In the genomic region with DNA sequence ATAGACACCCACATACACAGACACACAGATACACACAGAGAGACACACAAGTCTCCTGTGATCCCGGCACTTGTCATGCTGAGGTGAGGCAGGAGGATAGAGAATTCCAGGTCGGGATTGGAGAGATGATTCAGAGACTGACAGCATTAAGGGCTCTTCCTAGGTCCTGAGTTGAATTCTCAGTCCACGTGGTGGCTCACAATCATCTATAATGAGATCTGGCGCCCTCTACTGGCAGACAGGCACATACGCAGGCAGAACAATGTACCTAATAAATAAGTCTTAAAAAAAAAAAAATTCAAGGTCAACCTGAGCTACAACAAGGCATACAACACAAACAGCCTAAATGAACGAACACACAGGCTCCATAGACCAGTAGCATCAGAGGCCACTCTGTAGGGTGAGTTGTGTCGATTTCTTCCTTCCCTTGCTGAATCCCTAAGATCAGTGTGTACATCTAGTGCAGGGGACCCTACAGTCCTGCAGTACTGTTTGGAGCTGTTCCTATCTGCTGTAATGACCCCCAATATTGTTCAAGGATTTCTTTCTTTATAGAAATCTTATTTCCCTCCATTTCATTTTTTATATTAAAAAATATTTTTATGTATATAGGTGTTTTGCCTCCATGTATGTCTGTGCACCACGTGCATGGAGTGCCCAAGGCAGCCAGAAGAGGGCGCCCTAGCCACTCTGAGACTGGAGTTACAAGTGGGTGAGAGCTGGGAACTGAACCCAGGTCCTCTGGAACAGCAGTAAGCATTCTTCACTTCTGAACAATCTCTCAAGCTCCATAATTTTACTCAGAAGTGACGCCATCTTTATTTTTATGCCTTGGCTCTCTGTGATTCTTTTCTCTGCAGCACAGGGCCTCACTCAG, we compare ENCODE assay signal across 9 mouse cellular contexts. TPM values are rescaled to one million over a fixed set of nuclear protein-coding genes. Genes with fewer than 3 reads are reported as not detected.
DNase-seq lines count a peak whose midpoint lies in the region; ATAC-seq and TF ChIP-seq lines count a peak whose summit lies in the region.
"Had no signal": no experiment of that assay in that cellular context is flagged by ENCODE, and none has a peak within 500 bp of the region (broad histone marks: within the 10 kb centered on the region; RNA-seq: fewer than 3 reads in every experiment).

No protein-coding gene starts in this region.

- in situ Hi-C loops in Patski (cut with MboI; ENCODE audit: low pct_unique_long_range_greater_than_20kb) = no loop called here

- H3K36me3 ChIP-seq in liver, embryonic 12.5 days = no peaks in the 10 kb centered on the region
- H3K36me3 ChIP-seq in liver, embryonic 13.5 days = no peaks in the 10 kb centered on the region
- H3K36me3 ChIP-seq in neural tube, embryonic 13.5 days = no peaks in the 10 kb centered on the region
- H3K36me3 ChIP-seq: heart, embryonic 13.5 days had no signal

- CTCF ChIA-PET in Patski (lab: Charles Lee) = interaction anchor here (0.7 to 3.8 kb wide), 11 partner anchors 9 to 26 kb away, joined by 3 to 23 read pairs (median 5); no protein-coding TSS in a partner anchor

- H3K4me3 ChIP-seq in liver, embryonic 12.5 days = no peak overlapping the region
- H3K4me3 ChIP-seq in liver, embryonic 13.5 days (replicated peaks) = no peak overlapping the region
- no peak overlapping the region for H3K4me3 ChIP-seq in neural tube, embryonic 13.5 days
- H3K4me3 ChIP-seq: heart, embryonic 13.5 days had no signal

- no peaks in the 10 kb centered on the region for H3K9me3 ChIP-seq in liver, embryonic 12.5 days (replicated peaks)
- no peaks in the 10 kb centered on the region for H3K9me3 ChIP-seq in liver, embryonic 13.5 days (replicated peaks)
- H3K9me3 ChIP-seq in neural tube, embryonic 13.5 days = no peaks in the 10 kb centered on the region
- H3K9me3 ChIP-seq: heart, embryonic 13.5 days had no signal

- POLR2A ChIA-PET in Patski (lab: Charles Lee) = no interaction called here

- no peak overlapping the region for H3K9ac ChIP-seq in liver, embryonic 12.5 days
- H3K9ac ChIP-seq in liver, embryonic 13.5 days = no peak overlapping the region
- no peak overlapping the region for H3K9ac ChIP-seq in neural tube, embryonic 13.5 days
- H3K9ac ChIP-seq: heart, embryonic 13.5 days had no signal

- ATAC-seq in liver, embryonic 12.5 days = no peak
- ATAC-seq in Patski = peak; percentile 71
- 0 out of 2 replicates have a peak, but pooled peaks have one; percentile 29 for ATAC-seq in liver, embryonic 13.5 days (ENCODE audit: low read depth)
- peak; percentile 50; the same call in 1 of the 2 replicates for ATAC-seq in neural tube, embryonic 13.5 days (ENCODE audit: low read depth)

- DNase-seq in liver (peak; percentile 65), Patski (ENCODE audit: low read depth, low spot score) (no peak)
- peak; percentile 46 for DNase-seq in cerebellum, adult 9-11 months
- peak; percentile 53 to 76 for DNase-seq in heart, postnatal 14 days
- peak; percentile 59 for DNase-seq in liver, embryonic 13.5 days
- DNase-seq in urinary bladder, postnatal 4 days (ENCODE audit: low spot score in 2 of 2) = no peak

- intact Hi-C loops in heart, postnatal 14 days (cut with DNase I) = no loop called here

- peaks cover 19% of the 10 kb centered on the region; the same call in 1 of the 2 replicates for H3K27me3 ChIP-seq in liver, embryonic 12.5 days (replicated peaks)
- H3K27me3 ChIP-seq in Patski = peaks cover 22% of the 10 kb centered on the region
- 0 out of 2 replicates have a peak, but pooled peaks cover 2% of the 10 kb centered on the region for H3K27me3 ChIP-seq in liver, embryonic 13.5 days
- H3K27me3 ChIP-seq in neural tube, embryonic 13.5 days = 0 out of 2 replicates have a peak, but pooled peaks cover 3% of the 10 kb centered on the region

- no peak overlapping the region for H3K4me2 ChIP-seq in liver, embryonic 12.5 days
- H3K4me2 ChIP-seq in liver, embryonic 13.5 days = no peak overlapping the region
- H3K4me2 ChIP-seq in neural tube, embryonic 13.5 days = no peak overlapping the region
- H3K4me2 ChIP-seq: heart, embryonic 13.5 days had no signal

- H3K4me1 ChIP-seq in liver, embryonic 12.5 days = no peaks in the 10 kb centered on the region
- no peaks in the 10 kb centered on the region for H3K4me1 ChIP-seq in liver, embryonic 13.5 days (replicated peaks)
- no peaks in the 10 kb centered on the region for H3K4me1 ChIP-seq in neural tube, embryonic 13.5 days (replicated peaks)
- H3K4me1 ChIP-seq: heart, embryonic 13.5 days had no signal

- TF ChIP-seq CTCF in Patski (IDR thresholded peaks at IDR 0.05) = peak; percentile 79

- no peak overlapping the region for H3K27ac ChIP-seq in liver, embryonic 12.5 days
- no peak overlapping the region for H3K27ac ChIP-seq in liver, embryonic 13.5 days
- no peak overlapping the region for H3K27ac ChIP-seq in neural tube, embryonic 13.5 days (replicated peaks)
- H3K27ac ChIP-seq: heart, embryonic 13.5 days had no signal

- WGBS in liver, embryonic 12.5 days (ENCODE audit: insufficient replicate concordance) = 28% methylated on average over 10 of the region's 10 CpGs
- 29% methylated on average over 10 of the region's 10 CpGs for WGBS in liver, embryonic 13.5 days (ENCODE audit: insufficient replicate concordance)
- WGBS in neural tube, embryonic 13.5 days = 31% methylated on average over 10 of the region's 10 CpGs

RNA-seq across cellular contexts. Expression of a gene that starts 8.1 kb away (rescaled TPM):
- polyA plus RNA-seq in liver, embryonic 12.5 days (2016; fragmentation: Nextera tagmentation; extraction: Ambion mirVana) = 82.1 and 83.5 TPM in 2 replicates
- polyA plus RNA-seq in Patski (2021) = 79.5 TPM
- 10 to 100 TPM; 56.5 to 61.2 TPM for total RNA-seq in heart, postnatal 14 days (2021)
- 80.9 and 88.3 TPM in 2 replicates for polyA plus RNA-seq in liver, embryonic 13.5 days (2015; fragmentation: Nextera tagmentation; extraction: Ambion mirVana)
- 11.9 and 13.3 TPM in 2 replicates for polyA plus RNA-seq in neural tube, embryonic 13.5 days (2015; fragmentation: Nextera tagmentation; extraction: Ambion mirVana)

RNA-seq across cellular contexts. Expression of a gene that starts 32.5 kb away (rescaled TPM):
- polyA plus RNA-seq in liver, embryonic 12.5 days (2016; fragmentation: Nextera tagmentation; extraction: Ambion mirVana) = 10.6 and 10.7 TPM in 2 replicates
- 31.1 TPM for polyA plus RNA-seq in Patski (2021)
- 10 to 100 TPM; 12.2 to 14.6 TPM for total RNA-seq in heart, postnatal 14 days (2021)
- polyA plus RNA-seq in liver, embryonic 13.5 days (2015; fragmentation: Nextera tagmentation; extraction: Ambion mirVana) = 5.2 and 5.4 TPM in 2 replicates
- 19.3 and 22.4 TPM in 2 replicates for polyA plus RNA-seq in neural tube, embryonic 13.5 days (2015; fragmentation: Nextera tagmentation; extraction: Ambion mirVana)

RNA-seq across cellular contexts. Expression of a gene that starts 35.8 kb away (rescaled TPM):
- polyA plus RNA-seq in liver, embryonic 12.5 days (2016; fragmentation: Nextera tagmentation; extraction: Ambion mirVana) = 33.2 and 36.1 TPM in 2 replicates
- 49.3 TPM for polyA plus RNA-seq in Patski (2021)
- 10 to 100 TPM; 80.6 to 88.2 TPM for total RNA-seq in heart, postnatal 14 days (2021)
- 25.2 and 25.7 TPM in 2 replicates for polyA plus RNA-seq in liver, embryonic 13.5 days (2015; fragmentation: Nextera tagmentation; extraction: Ambion mirVana)
- polyA plus RNA-seq in neural tube, embryonic 13.5 days (2015; fragmentation: Nextera tagmentation; extraction: Ambion mirVana) = 61.7 and 65.0 TPM in 2 replicates

RNA-seq across cellular contexts. Expression of a gene that starts 36.2 kb away (rescaled TPM):
- 1,396 and 1,433 TPM in 2 replicates for polyA plus RNA-seq in liver, embryonic 12.5 days (2016; fragmentation: Nextera tagmentation; extraction: Ambion mirVana)
- 1,854 TPM for polyA plus RNA-seq in Patski (2021)
- 100 to 1,000 TPM; 417 to 479 TPM for total RNA-seq in heart, postnatal 14 days (2021)
- polyA plus RNA-seq in liver, embryonic 13.5 days (2015; fragmentation: Nextera tagmentation; extraction: Ambion mirVana) = 1,343 and 1,499 TPM in 2 replicates
- 912 and 939 TPM in 2 replicates for polyA plus RNA-seq in neural tube, embryonic 13.5 days (2015; fragmentation: Nextera tagmentation; extraction: Ambion mirVana)

RNA-seq across cellular contexts. Expression of a gene that starts 36.4 kb away (rescaled TPM):
- polyA plus RNA-seq in liver, embryonic 12.5 days (2016; fragmentation: Nextera tagmentation; extraction: Ambion mirVana) = 41.1 and 43.5 TPM in 2 replicates
- polyA plus RNA-seq in Patski (2021) = 56.9 TPM
- 10 to 100 TPM; 35.0 to 37.8 TPM for total RNA-seq in heart, postnatal 14 days (2021)
- 27.7 and 30.1 TPM in 2 replicates for polyA plus RNA-seq in liver, embryonic 13.5 days (2015; fragmentation: Nextera tagmentation; extraction: Ambion mirVana)
- 63.5 and 67.5 TPM in 2 replicates for polyA plus RNA-seq in neural tube, embryonic 13.5 days (2015; fragmentation: Nextera tagmentation; extraction: Ambion mirVana)

Comparison
In these comparisons a context has a peak if more than half of its experiments do, and no peak if none do; other contexts are left out.
1. DNase-seq: peak in liver (single experiment), cerebellum, adult 9-11 months (single experiment), heart, postnatal 14 days (2 of 2) and liver, embryonic 13.5 days (single experiment); none in Patski (single experiment) and urinary bladder, postnatal 4 days (0 of 2).